Mouse (Mus musculus) kidney, postnatal 4 days (tissue): ENCODE results near the gene Lrrn2.

Source experiments
- DNase-seq, 2 experiments: peaks; one replicate each; pipeline ENCODE4 v3.0.0; 2021; ENCODE audit warnings: mixed read lengths in 2 of 2

Lrrn2 gene

DNA sequence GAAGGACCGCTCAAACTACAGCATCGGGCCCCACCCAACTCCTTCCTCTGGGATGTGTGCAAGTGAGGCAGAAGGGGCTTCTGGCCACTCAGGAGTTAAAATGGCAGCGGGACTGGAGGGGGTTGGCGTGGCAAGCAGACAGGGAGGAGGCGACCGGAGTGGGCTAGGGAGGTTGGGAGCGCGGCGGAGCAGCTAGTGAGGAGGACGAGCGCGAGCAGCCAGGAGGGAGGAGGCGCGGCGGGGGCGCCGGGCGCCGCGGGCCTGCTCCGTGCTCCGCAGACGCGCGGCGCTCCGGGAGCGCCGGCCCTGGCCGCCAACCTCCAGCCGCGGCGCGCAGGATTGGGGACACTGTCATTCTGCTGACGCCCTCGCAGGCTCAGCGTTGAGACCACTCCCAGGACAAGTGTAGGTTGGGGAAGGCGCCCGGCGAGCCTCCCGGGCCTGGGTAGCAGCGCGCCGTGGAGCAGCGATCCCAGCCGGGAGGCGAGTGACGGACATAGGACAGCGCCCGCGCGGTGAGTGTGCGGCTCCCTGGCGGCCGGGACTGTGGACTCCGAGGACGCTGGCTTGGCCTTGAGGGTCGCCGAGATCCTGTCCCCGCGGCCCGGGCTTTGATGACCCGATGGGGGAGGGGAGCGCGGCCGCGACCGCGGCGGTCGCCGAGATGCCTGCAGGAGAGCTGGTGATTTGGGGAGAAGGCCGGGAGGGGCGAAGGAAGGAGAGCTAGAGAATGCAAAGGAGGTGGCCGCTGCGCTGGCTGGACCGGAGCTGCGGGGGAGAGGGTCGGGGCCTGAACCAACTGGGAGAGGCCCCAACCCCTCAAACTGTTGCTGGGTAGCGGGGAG lies at the start of gene Lrrn2:
TSS of gene Lrrn2 (plus strand) at position 113 of the 845 bp plus-strand sequence.
- DNase-seq, result peak; percentile 58 to 70

DNA sequence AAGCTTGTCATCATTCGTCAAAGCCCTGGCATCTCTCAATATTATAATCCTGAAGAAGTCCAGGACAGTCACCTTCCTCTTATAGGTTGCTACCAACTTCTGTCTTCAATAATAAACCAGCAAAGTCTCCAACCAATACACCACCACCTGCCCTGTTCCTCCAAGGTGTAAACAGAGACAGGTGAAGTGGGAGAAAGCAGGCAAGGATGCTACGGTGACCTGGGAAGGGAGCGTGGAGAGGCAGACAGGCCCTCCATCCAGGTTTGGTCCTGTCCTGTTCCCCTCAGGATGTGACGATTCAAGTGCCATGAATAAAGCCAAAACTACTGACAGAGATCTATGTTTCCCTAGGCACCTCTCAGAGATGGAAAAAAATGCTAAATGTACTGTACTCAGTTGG lies 48.1 kb upstream of the Lrrn2 start:
- no peak for DNase-seq

DNA sequence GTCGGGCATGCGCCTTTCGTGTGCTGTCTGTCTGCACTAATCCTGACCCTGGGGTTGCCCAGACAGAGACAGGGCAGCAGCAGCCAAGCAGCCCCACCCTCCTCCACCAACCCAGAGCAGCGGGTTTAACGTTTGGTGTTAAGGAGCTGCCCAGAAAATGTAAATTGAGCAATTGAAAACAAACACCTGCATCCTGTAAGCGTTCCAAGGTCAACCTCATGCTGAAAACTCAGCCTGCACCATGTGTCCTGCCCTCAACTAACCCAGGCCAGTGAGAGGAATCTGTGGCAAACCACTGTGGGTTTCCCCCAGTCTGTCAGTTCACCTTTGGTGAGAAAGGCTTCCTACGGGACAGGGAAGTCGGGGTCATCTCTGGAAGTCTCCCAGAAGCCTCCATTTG lies 46.0 kb upstream of the Lrrn2 start:
- DNase-seq, result no peak

DNA sequence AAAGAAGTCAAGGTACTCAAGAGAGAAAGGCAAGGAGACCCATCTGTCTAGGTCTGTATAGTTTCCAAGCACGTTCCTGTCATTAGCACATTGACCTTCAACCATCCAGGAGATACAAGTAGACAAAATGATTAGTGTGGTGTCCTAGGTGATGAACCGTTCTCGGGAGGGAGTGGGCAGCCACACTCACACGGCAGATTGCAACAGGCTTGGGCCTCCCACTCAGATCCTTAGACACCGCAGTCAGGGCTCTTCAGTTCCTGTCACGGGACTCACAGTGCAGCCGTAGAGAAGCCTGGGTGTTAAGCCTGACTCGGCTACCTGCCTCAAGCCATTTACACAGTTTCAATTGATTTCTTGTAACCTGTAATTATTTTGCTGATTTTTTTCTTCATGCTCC lies 43.2 kb upstream of the Lrrn2 start:
- no peak for DNase-seq

DNA sequence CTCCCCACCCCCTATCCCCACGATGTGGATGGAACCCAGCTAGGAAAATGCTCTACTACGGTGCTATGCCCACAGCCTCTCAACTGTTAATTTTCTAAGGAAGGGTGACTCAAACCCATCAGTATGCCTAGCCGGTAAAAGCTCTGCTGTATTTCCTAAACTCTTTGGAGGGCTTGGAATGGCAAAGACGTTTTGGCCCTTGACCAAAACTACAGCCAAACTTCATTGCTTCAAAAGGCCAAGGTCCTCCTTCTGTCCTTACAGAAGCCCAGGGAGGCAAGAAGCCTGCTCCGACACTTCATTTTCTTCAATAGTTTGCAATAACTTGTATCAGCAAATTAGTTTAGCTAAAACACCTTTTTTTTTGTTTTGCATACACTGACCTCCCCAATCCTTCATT lies 42.4 kb upstream of the Lrrn2 start:
- no peak for DNase-seq

DNA sequence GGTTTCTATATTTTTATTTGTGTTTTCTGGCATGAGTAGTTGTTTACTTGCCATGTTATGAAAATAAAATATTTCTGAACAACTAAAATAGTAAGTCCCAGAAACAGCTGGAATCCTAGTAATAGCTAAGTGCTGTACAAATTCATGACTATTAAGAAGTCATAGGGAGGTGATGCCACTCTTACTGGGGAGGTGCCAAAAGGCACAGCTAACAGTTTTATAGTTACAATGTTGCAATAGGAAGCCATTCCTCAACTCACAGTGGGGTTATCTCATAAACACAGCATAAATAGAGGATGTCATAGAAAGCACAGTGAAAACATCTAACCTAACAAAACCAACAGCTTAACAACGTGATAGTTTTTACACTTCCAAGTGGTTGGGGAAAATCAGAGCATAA lies 41.7 kb upstream of the Lrrn2 start:
- DNase-seq, result no peak

DNA sequence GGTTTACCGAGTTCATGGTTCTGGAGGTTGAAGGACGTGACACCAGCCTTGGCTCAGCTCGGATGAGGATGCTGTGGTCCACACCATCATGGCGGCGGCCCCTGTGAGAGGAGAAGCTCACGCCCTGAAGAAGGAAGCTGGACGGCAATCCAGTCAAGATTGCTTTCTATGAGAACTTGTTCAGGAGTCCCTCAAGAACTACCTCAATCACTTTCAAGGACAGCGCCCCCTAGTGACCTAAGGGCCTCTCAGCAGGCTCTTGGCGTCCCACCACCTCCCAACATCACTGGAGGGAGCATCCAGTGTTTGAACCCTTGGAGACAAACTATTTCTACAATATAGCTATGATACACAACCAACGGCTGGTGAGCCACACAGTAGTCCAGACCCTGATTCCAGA lies 36.5 kb upstream of the Lrrn2 start:
- DNase-seq, result no peak

DNA sequence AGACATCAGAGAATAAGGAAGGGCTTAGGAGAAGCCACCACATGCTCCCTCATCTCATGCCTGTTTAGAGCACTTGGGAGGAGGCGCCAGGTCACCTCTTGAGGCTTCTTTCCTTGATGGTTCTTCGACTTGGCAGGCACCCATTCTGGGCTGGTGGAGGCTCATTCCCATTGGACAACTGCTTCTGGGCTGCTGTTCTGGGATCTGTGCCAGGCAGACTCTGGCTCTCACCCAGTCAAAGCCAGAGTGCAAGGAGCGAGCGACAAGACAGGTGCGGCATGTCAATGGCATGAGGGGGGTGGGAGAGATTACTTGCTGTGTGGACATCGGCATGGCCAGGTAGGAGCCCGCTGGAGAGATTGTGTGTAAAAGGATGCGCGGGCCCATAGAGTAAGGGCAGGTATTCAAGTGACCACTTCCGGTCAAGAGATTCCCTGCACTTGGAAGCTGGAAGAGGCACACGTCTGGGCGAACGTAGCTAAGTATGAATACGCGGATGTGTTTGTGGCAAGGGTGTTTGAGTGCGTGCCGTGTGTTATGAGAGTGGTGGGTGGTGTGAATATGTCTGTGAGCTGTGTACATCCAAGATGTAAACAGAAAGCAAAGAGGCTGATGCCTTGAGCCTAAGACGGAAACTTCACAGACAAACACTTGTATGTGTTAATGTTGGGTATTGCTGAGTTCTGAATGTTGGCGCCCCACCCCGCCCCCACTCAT lies 35.8 kb upstream of the Lrrn2 start:
- DNase-seq, result peak; percentile 68 to 76

DNA sequence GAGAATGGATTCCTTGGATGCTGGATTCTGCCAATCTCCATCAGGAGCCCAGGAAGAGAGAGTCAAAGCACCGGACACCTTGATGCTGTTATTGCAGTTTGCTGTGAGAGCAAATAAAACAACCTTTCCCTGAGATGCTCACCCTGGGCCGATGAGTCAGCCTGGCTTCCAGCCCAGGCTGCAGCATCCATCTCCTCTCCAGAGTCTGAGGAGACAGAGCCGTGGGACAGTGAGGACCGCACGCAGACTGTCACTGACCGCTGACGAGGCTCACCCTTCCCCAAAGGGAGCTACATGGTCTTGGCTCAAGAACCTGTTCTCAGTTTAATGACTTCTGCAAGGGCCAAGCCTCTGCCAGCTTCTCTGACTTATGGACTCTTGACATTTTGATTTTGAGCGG lies 34.3 kb upstream of the Lrrn2 start:
- no peak for DNase-seq

DNA sequence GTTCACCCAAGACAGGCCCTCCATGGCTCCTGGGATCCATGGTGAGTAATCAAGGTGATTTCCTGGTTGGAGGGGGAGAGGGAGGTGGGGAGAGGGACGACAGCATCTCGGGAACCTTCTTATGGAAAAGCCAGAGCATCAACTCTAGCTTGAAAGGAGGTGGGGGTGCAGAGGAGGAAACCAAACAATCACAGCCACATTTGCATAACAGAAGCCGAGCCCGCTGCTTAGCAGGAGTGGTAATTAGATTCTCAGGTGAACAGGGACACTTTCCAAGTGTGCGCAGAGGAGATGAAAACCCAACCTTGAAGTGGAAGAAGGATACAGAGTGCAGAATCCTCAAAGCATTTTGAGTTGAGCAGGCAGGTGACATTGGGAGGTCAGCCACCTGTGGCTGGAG lies 29.3 kb upstream of the Lrrn2 start:
- no peak for DNase-seq

DNA sequence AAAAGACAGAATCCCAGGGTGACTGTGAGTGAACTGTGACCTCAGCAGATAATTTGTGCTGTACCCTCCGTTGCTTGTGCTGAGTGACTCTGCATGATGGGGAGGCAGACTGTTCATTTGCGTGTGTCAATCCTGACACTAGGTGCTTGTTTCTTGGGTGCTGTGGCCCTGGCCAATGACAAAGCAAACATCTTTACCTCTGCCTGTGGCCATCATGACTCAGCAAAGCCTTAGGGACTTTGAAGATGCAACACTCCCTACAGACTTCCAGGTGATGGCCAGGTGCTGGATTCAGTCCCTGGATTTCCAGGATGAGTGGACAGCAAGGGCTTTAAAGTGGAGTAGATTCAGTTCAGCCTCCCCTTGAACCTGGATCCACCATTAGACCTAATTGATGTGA lies 28.8 kb upstream of the Lrrn2 start:
- DNase-seq, result no peak

DNA sequence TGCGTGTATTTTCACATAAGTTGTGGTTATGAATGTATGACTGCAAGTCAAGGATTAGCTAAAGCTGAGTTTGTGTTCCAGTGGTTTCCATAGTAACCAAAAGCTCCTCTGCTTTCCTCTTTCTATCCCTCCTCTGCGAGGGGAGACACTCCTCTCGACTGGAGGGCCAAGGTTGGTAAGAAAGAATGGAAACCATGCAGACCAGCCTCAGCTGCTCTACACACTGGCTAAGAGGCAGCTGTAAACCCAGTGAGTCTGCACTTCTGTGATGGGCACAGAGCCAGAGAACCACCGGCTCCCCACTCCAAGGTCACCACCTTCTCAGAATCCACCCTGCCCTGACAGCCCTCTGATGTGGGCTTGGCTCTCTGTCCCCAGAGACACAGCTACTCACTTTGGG lies 28.3 kb upstream of the Lrrn2 start:
- DNase-seq, result peak in 1 of 2 experiments; percentile 6

DNA sequence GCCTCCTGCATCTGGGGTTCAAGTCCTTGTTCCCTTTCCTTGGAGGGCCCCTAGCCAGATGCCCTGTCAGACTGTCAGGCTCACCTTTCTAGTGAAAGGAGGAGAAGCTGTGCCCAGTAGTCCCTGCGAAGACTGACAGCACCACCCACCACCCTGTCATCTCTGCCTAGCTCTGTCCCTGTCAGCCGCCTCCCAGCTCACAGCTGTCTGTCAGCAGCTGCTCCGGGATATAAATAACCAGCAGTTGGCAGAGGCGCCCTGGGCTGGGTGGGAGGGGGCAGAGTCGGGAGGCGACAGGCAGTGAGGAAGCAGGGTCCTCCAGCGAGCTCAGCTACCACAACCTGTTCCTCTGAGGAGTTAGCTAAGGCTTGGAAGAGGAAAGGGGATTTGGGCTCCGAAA lies 26.8 kb upstream of the Lrrn2 start:
- DNase-seq, result no peak

DNA sequence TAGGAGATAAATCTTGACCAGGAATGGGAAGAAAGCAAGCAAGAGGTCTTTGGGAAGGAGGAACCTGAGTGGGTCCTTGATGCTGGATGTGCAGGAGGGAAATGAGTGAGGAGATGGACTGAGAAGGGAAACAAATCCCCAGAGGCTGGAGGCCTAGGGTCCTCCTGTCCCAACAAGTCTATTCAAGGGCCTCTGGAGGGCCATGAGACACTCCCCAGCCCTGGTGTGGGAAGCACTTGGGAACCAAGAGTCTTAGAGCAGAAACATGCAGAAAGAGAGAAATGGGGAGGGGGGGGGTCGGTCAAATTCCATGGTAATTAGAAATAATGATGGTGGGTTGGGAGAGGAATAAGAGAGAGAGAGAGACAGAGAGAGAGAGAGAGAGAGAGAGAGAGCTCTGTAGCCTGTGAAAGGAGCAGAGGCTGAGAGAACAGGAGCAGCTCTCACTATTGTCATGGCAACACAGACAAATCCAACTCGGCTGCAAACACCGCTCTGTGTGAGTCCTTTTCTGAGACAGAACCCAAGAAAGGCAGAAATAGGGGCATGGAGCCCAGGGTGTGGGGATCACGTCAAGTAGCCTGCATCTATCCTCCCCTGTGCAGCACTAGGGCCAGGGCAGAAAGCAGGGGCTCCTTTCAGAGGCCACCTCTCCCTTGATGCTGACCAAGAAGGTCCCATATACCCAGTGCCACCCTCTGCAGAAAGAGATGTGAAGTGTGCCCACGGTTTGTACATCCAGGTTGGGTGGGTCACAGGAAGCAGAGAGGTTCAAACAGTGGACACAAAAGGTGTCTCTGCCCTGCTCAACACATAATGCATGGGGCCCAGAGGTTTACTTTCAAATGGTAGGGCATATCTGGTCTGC lies 21.3 kb upstream of the Lrrn2 start:
- DNase-seq, result no peak

DNA sequence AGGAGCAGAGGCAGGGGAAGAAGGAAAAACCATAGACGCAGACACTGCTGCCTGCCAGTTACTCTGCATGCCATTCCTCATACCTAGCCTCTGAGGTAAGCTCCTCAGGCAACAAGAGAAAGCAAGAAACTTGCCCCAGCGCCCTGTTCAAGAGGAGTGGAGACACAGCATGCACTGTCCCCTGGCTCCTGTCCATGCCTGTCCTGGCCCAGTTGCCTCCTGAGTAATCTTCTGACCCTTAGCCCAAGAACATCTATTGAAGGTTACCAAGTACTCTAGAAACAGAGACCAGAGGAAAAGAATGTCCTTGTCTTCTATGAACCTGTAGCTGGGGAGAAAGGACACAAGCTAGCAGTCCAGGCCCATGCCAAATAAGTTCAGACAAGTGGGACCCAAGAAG lies 15.9 kb upstream of the Lrrn2 start:
- no peak for DNase-seq

DNA sequence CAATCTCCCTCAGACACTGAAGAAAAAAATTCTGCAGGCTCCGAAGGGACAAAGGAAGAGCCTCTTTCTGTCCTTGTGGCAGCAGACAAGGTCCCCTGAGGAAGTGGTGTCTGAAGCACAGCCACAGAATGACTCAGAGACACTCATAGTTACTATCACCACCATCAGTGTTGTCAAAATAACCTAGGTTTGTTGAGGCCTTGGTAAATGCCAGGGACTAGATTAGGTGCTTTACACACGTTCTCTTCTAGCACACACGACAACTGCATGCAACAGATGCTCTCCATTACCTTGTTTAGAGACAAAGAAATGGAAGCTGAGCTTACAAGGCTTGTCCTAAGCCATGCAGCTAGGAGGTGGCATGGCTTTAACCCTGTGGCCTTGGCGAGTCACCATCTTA lies 14.5 kb upstream of the Lrrn2 start:
- DNase-seq, result no peak

DNA sequence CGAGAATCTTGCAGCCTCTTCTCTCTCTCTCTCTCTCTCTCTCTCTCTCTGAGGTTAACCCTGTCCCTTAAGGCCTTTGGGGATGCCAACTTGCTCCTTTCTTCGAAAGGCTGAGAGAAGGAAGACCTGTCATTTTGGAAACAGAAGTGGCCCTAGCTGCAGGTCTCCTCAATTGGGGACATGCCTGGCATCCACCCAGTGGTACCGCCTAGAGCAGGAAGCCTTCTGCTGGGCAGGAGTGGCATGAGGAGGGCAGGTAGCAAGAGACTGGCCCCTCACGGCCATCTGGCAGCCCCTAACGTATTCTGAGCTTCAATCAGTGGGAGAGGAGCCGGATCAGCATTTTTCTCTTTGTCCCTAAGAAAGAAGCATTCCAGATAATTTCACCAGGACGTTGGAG lies 9.7 kb upstream of the Lrrn2 start:
- DNase-seq, result no peak

DNA sequence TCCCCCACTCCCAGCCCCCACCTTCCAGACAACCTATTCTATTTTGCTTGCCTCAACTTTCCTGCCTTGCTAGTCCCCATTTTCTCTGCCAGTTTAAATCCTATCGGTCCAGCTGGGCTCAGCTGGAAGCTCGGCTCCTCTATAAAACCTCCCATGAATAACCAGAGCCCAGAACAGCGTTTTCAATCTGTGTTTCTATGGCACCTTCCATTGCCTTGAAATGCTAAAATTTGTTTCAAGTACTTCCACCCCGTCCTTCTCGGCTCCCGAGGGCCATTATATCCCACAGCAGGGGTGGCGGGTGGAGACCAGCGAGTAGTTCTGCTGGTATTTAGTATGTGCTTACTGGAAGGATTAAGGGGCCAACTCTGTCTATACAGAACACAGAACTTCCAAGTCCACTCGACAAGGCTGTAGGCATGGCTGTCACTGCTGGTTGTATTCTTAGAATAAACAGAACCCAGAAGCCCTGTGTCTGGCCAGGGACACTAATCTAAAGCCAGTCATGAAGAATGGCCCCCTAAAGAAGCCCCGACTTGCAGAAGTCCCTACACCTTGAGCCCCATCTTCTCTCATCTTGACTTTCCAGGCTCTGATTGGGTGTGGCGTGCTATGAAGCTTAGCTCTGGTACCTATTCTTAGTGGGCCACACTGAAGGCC lies 992 bp upstream of the Lrrn2 start:
- no peak for DNase-seq

DNA sequence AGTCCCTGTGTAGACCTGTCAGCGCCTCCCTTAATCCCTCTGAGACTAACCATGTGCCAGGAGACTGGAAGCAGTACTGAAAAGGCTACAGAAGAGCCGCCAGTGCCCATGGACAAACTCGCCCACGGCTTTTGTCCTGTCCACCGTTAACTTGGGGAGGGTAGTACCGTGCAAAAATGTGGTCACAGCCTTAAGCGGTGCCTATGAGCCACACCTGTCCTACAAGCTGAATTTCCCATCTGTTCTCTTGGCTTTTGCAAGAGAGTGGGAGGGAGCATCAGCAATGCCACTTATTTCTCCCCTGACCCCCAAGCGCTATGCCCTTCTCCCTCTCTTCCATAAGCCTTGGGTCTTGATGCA lies 292 bp upstream of the Lrrn2 start:
- no peak for DNase-seq

DNA sequence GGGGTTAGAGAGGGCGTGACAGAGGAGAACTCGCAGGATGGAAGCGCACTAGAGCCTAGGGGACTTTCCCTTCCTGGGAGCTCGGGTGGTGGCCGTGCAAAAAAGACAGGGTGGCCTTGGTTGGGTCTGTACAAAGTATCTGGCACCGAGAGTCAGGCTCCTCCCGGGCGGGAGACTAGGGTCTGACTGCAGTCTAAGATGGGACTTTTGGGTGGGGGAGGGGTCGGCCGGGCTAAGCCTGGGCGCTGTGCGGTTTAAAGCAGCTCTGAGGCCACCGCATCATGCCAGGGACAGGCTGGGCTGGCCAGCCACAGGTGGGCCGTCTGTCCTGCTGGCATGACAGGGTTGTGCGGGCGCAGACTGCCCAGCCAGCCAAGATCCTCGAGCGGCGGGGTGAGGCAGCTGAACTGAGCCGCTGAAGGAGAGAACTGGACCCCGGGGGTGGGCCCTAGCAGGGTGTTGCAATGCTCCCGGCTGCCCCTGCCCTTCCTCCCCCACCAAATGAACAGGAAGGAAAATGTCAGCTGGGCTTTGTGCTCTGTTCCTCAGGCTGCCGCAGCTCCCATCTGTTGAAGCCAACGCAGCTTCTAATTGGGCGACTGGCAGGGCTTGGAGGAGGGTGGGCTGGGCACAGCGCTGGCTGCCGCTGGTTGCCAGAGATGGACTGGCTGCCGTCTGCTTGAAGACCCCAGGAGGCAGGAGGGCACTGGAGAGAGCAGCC lies 1.1 kb downstream of the Lrrn2 start:
- DNase-seq, result peak; percentile 35 to 53

DNA sequence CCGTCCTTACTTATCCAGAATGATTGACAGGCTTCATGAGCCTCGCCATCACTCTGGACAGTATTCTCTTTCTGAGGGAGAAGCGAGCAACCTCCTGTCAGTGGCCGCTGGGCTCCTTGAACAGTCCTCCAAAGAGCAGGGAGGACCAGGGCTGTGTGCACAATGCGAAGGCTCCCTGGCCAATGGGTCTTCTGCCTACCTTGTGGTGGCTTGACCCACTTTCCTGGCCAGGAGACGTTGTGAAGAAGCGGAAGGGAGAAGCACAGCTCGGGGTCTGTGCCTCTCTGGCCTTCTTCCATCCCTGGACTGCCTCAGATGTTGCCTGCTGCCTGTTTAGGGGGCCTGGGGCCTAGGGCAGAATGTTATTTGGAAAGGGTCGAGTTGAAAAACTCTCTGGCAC lies 1.8 kb downstream of the Lrrn2 start:
- DNase-seq, result no peak

DNA sequence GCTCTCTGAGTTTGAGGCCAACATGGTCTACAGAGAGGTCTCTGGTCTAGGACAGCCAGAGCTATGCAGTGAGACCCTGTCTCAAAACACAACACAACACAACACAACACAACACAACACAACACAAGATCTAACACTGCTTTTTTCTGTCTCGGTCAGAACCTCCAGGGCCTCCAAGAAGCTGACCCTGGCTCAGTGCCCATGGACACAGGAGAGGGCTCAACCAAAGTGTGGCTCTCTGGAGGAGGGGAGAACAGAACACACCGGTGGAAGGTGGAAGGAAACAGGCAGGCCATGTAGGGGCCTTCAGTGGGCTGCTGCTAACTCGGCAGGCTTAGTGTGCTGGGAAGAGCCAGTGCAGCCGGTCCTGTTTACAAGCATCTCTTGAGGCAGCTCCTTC lies 5.6 kb downstream of the Lrrn2 start:
- no peak for DNase-seq
